Mouse (Mus musculus) T-helper 1 cell (primary cell): ENCODE results near the gene Cldn7.

Experiments used
- in situ Hi-C: fragments of 300-600 bp; cut with MboI, MseI; formaldehyde crosslinking; loops from one replicate; pipeline ENCODE4 v1.15.1; 2025; ENCODE audit warnings: high pct_unique_total_duplicates

The Cldn7 gene

GRCm38 (mm10) chr11:70013408-70013807 is 48.8 kb downstream of the Cldn7 start:
- in situ Hi-C loops, result loop anchor here (10.0 kb wide), 1 partner anchor 599 kb away; the partner anchor contains the start of gene Kdm6b

GRCm38 (mm10) chr11:70014051-70014450 is 49.5 kb downstream of the Cldn7 start:
- in situ Hi-C loops, result loop anchor here (10.0 kb wide), 1 partner anchor 599 kb away; the partner anchor contains the start of gene Kdm6b

- in situ Hi-C loops, result loop anchor here (10.0 kb wide), 1 partner anchor 600 kb away; the partner anchor contains the start of gene Kdm6b
Observed at GRCm38 (mm10) chr11:70014880-70015558, 50.4 kb downstream of the Cldn7 start, which contains the start of gene Acadvl. Acadvl (minus strand) TSS chr11:70015411.

- in situ Hi-C loops, result loop anchor here (10.0 kb wide), 1 partner anchor 601 kb away; the partner anchor contains the start of gene Kdm6b
Observed at GRCm38 (mm10) chr11:70015677-70016076, 51.1 kb downstream of the Cldn7 start.

DNA sequence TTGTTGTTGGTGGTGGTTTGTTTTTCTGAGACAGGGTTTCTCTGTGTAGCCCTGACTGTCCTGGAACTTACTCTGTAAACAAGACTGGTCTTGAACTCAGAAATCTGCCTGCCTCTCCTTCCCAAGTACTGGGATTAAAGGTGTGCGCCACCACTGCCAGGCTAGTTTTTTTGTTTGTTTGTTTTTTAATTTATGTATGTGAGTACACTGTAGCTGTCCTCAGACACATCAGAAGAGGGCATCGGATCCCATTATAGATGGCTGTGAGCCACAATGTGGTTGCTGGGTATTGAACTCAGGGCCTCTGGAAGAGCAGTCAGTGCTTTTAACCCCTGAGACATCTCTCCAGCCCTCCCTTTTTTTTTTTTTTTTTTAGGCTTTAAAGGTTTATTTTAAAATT is 51.6 kb downstream of the Cldn7 start:
- in situ Hi-C loops, result loop anchor here (10.0 kb wide), 1 partner anchor 601 kb away; the partner anchor contains the start of gene Kdm6b

DNA sequence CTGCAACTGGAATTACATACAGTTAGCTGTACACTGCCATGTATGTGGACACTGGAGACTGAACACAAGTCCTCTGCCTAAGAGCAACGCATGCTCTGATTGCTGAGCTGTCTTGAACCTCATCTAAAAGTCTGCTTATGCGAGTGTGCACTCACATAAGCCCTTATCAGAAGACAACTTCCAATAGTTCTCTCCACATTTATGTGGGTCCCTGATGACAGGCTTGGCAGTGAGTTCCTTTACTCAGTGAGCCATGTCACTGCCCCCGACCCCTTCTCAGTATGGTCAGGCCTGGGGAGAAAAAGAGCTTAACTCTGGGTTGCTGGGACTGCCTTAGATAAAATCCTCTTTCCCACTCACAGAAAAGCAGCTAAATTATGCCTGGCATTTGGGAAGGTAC is 52.1 kb downstream of the Cldn7 start, which contains the start of gene Dlg4:
TSS of gene Dlg4 (plus strand) at position 274 of the 400 bp plus-strand sequence.
- in situ Hi-C loops, result loop anchor here (10.0 kb wide), 1 partner anchor 602 kb away; the partner anchor contains the start of gene Kdm6b

DNA sequence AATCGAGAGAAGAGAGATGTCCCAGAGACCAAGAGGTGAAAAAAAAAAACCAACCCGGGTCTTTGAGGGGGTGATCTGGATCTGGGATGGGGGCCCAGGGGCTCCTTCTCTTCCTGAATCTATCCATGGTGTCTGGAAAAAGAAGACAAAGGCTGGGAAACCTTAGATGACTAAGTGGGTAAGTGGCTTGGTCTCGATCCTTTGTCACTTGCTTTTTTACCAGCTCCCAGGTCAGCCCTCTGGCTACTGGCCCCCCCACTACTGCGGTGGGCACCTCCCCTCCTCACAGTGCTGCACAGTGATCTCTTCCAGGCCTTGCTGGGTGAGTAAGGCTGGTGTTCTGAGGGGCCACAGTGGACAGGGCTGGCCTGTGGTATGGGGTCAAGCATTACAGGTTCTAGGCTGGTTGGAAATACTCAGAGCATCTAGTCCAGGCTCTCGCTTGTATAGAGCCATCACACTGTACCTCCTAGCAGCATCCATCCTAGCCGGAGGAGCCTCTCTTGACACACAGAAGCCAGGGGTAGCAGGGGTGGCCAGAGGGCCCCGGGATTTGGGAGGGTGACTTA is 52.7 kb downstream of the Cldn7 start:
- in situ Hi-C loops, result loop anchor here (10.0 kb wide), 1 partner anchor 602 kb away; the partner anchor contains the start of gene Kdm6b
